Mouse (Mus musculus) neural tube, embryonic 13.5 days (tissue): ENCODE results near the gene Olfr531. TPM values are rescaled to one million over a fixed set of nuclear protein-coding genes. Genes with fewer than 3 reads are reported as not detected.

Experiments
- ATAC-seq: fragments of 200-750 bp; cut with Nextera tagmentation; 2 replicates; pipeline ENCODE4 v1.8.0; 2017; ENCODE audit warnings: low read depth, mild to moderate bottlenecking, moderate TSS enrichment, moderate library complexity
- H3K27ac ChIP-seq: fragments of 300-500 bp; sonication (generic); replicated peaks from 2 replicates; pipeline ENCODE4 v1.5.1; 2015; ENCODE audit warnings: moderate library complexity, mild to moderate bottlenecking, inconsistent platforms
- H3K27me3 ChIP-seq: fragments of 300-500 bp; sonication (generic); 2 replicates; pipeline ENCODE4 v1.6.1; 2015; ENCODE audit warnings: mild to moderate bottlenecking, inconsistent platforms
- H3K36me3 ChIP-seq: fragments of 300-500 bp; sonication (generic); 2 replicates; pipeline ENCODE4 v1.6.1; 2015; ENCODE audit warnings: mild to moderate bottlenecking, inconsistent platforms
- H3K4me1 ChIP-seq: fragments of 300-500 bp; sonication (generic); replicated peaks from 2 replicates; pipeline ENCODE4 v1.6.1; 2015; ENCODE audit warnings: inconsistent platforms
- H3K4me2 ChIP-seq: fragments of 300-500 bp; sonication (generic); 2 replicates; pipeline ENCODE4 v1.6.1; 2015; ENCODE audit warnings: inconsistent platforms, mild to moderate bottlenecking, moderate library complexity
- H3K4me3 ChIP-seq: fragments of 300-500 bp; sonication (generic); 2 replicates; pipeline ENCODE4 v1.5.1; 2015; ENCODE audit warnings: mild to moderate bottlenecking, inconsistent platforms
- H3K9ac ChIP-seq: fragments of 300-500 bp; sonication (generic); 2 replicates; pipeline ENCODE4 v1.6.1; 2015; ENCODE audit warnings: moderate library complexity, mild to moderate bottlenecking, inconsistent platforms
- H3K9me3 ChIP-seq: fragments of 300-500 bp; sonication (generic); 2 replicates; pipeline ENCODE4 v1.6.1; 2016; ENCODE audit warnings: inconsistent platforms
- WGBS: fragments of 180-500 bp; shearing (Covaris S2); methylation state at CpG from one replicate; pipeline ENCODE4 v1.1.7; 2015; 5-methylcytosine and 5-hydroxymethylcytosine counted together
- polyA plus RNA-seq: library from polyadenylated mRNA; unstranded; fragments of >200 nt; fragmentation: Nextera tagmentation; extraction: Ambion mirVana; gene quantifications from 2 replicates; pipeline ENCODE4 v1.2.1, GENCODE M21; 2015

Olfr531 gene
- polyA plus RNA-seq: not detected in 2 replicates

- no peak for ATAC-seq
- WGBS: 97% methylated on average over 1 of the region's 1 CpGs
- no peak within 1 kb of the TSS for H3K4me3 ChIP-seq
- H3K27me3 ChIP-seq: no peaks in the 10 kb centered on the region
- no peak within 1 kb of the TSS for H3K9ac ChIP-seq
- no peaks in the 10 kb centered on the region for H3K36me3 ChIP-seq
- no peaks in the 10 kb centered on the region for H3K4me1 ChIP-seq
- peaks cover 6% of the 10 kb centered on the region; the same call in 1 of the 2 replicates for H3K9me3 ChIP-seq
- no peak within 1 kb of the TSS for H3K4me2 ChIP-seq
- no peak within 1 kb of the TSS for H3K27ac ChIP-seq
These were observed at the start of gene Olfr531 for GRCm38 (mm10) chr7:140402818-140403217. Gene Olfr531 (minus strand): TSS chr7:140402918.

- Histone ChIP-seq H3K4me2 (no peak overlapping the region), H3K4me1 (no peaks in the 10 kb centered on the region), H3K27me3 (no peaks in the 10 kb centered on the region), H3K9ac (no peak overlapping the region), H3K36me3 (no peaks in the 10 kb centered on the region), H3K27ac (no peak overlapping the region), H3K9me3 (no peaks in the 10 kb centered on the region), H3K4me3 (no peak overlapping the region)
- ATAC-seq: no peak
- 91% methylated on average over 1 of the region's 1 CpGs for WGBS
These were observed 40.4 kb upstream of the Olfr531 start for GRCm38 (mm10) chr7:140443141-140443540.

- WGBS: 90% methylated on average over 1 of the region's 1 CpGs
- ATAC-seq: no peak
- Histone ChIP-seq H3K9me3 (no peaks in the 10 kb centered on the region), H3K4me2 (no peak within 1 kb of the TSS), H3K27me3 (no peaks in the 10 kb centered on the region), H3K36me3 (no peaks in the 10 kb centered on the region), H3K4me3 (no peak within 1 kb of the TSS), H3K4me1 (no peaks in the 10 kb centered on the region), H3K27ac (no peak within 1 kb of the TSS), H3K9ac (no peak within 1 kb of the TSS)
These were observed 18.8 kb upstream of the Olfr531 start, which contains the start of gene Olfr532 for GRCm38 (mm10) chr7:140421539-140421938. Gene Olfr532 (minus strand): TSS chr7:140421639.

GRCm38 (mm10) chr7:140376911-140377310 is 25.8 kb downstream of the Olfr531 start:
- WGBS: 88% methylated on average over 2 of the region's 2 CpGs
- H3K4me3 ChIP-seq: no peak overlapping the region
- H3K27ac ChIP-seq: no peak overlapping the region
- no peaks in the 10 kb centered on the region for H3K4me1 ChIP-seq
- no peak overlapping the region for H3K9ac ChIP-seq
- ATAC-seq: no peak
- H3K9me3 ChIP-seq: no peaks in the 10 kb centered on the region
- H3K27me3 ChIP-seq: no peaks in the 10 kb centered on the region
- H3K36me3 ChIP-seq: no peaks in the 10 kb centered on the region
- H3K4me2 ChIP-seq: no peak overlapping the region

GRCm38 (mm10) chr7:140376231-140376630 is 26.5 kb downstream of the Olfr531 start, which contains the start of gene Olfr530:
Gene Olfr530 (minus strand): TSS chr7:140376331.
- Histone ChIP-seq H3K9ac (no peak within 1 kb of the TSS), H3K4me3 (no peak within 1 kb of the TSS), H3K36me3 (no peaks in the 10 kb centered on the region), H3K9me3 (no peaks in the 10 kb centered on the region), H3K27ac (no peak within 1 kb of the TSS), H3K4me2 (no peak within 1 kb of the TSS), H3K27me3 (no peaks in the 10 kb centered on the region), H3K4me1 (no peaks in the 10 kb centered on the region)
- WGBS: 55% methylated on average over 1 of the region's 1 CpGs
- ATAC-seq: no peak

GRCm38 (mm10) chr7:140374300-140374699 is 28.4 kb downstream of the Olfr531 start:
- WGBS: 81% methylated on average over 4 of the region's 4 CpGs
- no peak overlapping the region for H3K4me3 ChIP-seq
- H3K9ac ChIP-seq: no peak overlapping the region
- no peaks in the 10 kb centered on the region for H3K27me3 ChIP-seq
- ATAC-seq: no peak
- H3K27ac ChIP-seq: no peak overlapping the region
- no peaks in the 10 kb centered on the region for H3K36me3 ChIP-seq
- H3K4me1 ChIP-seq: no peaks in the 10 kb centered on the region
- no peaks in the 10 kb centered on the region for H3K9me3 ChIP-seq
- H3K4me2 ChIP-seq: no peak overlapping the region

GRCm38 (mm10) chr7:140361571-140361970 is 41.1 kb downstream of the Olfr531 start, which contains the start of gene Olfr60:
Gene Olfr60 (minus strand): TSS chr7:140361671.
- Histone ChIP-seq H3K27ac (no peak within 1 kb of the TSS), H3K4me3 (no peak within 1 kb of the TSS), H3K9me3 (no peaks in the 10 kb centered on the region), H3K36me3 (no peaks in the 10 kb centered on the region), H3K4me1 (no peaks in the 10 kb centered on the region), H3K9ac (no peak within 1 kb of the TSS), H3K27me3 (no peaks in the 10 kb centered on the region), H3K4me2 (no peak within 1 kb of the TSS)
- WGBS: 78% methylated on average over 3 of the region's 3 CpGs
- ATAC-seq: no peak

Other genes with a start within 250 kb of the Olfr531 start
- 9.4 and 13.1 TPM in 2 replicates for gene Sprn, start 248.0 kb downstream of the Olfr531 start, polyA plus RNA-seq
- not detected in 2 replicates for gene Olfr522, start 238.2 kb downstream of the Olfr531 start, polyA plus RNA-seq
- gene Olfr523, start 229.7 kb downstream of the Olfr531 start, polyA plus RNA-seq: not detected in 2 replicates
- gene Olfr524, start 197.0 kb downstream of the Olfr531 start, polyA plus RNA-seq: not detected in 2 replicates
- not detected in 2 replicates for gene Cd163l1, start 184.7 kb downstream of the Olfr531 start, polyA plus RNA-seq
- gene 5830411N06Rik, start 155.6 kb downstream of the Olfr531 start, polyA plus RNA-seq: not detected in 2 replicates
- gene Olfr525, start 82.1 kb downstream of the Olfr531 start, polyA plus RNA-seq: not detected in 2 replicates
- not detected in 2 replicates for gene Olfr527, start 68.9 kb downstream of the Olfr531 start, polyA plus RNA-seq
- not detected in 2 replicates for gene Olfr60, start 41.2 kb downstream of the Olfr531 start, polyA plus RNA-seq
- gene Olfr530, start 26.6 kb downstream of the Olfr531 start, polyA plus RNA-seq: not detected in 2 replicates
- gene Olfr532, start 18.7 kb upstream of the Olfr531 start, polyA plus RNA-seq: not detected in 2 replicates
- gene Olfr533, start 60.5 kb upstream of the Olfr531 start, polyA plus RNA-seq: not detected in 2 replicates
- not detected in 2 replicates for gene Olfr535, start 81.3 kb upstream of the Olfr531 start, polyA plus RNA-seq
- gene Olfr536, start 104.5 kb upstream of the Olfr531 start, polyA plus RNA-seq: not detected in 2 replicates
- gene Olfr538, start 165.0 kb upstream of the Olfr531 start, polyA plus RNA-seq: not detected in 2 replicates
- gene Olfr46, start 198.4 kb upstream of the Olfr531 start, polyA plus RNA-seq: not detected in 2 replicates
- not detected in 2 replicates for gene Olfr61, start 226.1 kb upstream of the Olfr531 start, polyA plus RNA-seq
- gene Olfr53, start 243.5 kb upstream of the Olfr531 start, polyA plus RNA-seq: not detected in 2 replicates